Mouse (Mus musculus) embryonic facial prominence, embryonic 10.5 days (tissue): ENCODE data around the gene Camkmt. TPM values are rescaled to one million over a fixed set of nuclear protein-coding genes. Genes with fewer than 3 reads are reported as not detected.

Experiments
- DNase-seq: peaks from one replicate; pipeline ENCODE4 v3.0.0-alpha.2; 2017; ENCODE audit warnings: low spot score
- H3K27ac ChIP-seq: fragments of 300-500 bp; sonication (generic); replicated peaks from 2 replicates; pipeline ENCODE4 v1.5.1; 2016; ENCODE audit warnings: mild to moderate bottlenecking
- H3K27me3 ChIP-seq: fragments of 300-500 bp; sonication (generic); replicated peaks from 2 replicates; pipeline ENCODE4 v1.6.1; 2016; ENCODE audit warnings: low read depth, mild to moderate bottlenecking; ENCODE audit not compliant: poor library complexity, severe bottlenecking
- H3K36me3 ChIP-seq: fragments of 300-500 bp; sonication (generic); replicated peaks from 2 replicates; pipeline ENCODE4 v1.6.1; 2016; ENCODE audit warnings: mild to moderate bottlenecking, moderate library complexity
- H3K4me1 ChIP-seq: fragments of 300-500 bp; sonication (generic); 2 replicates; pipeline ENCODE4 v1.6.1; 2016
- H3K4me3 ChIP-seq: fragments of 300-500 bp; sonication (generic); 2 replicates; pipeline ENCODE4 v1.5.1; 2016; ENCODE audit warnings: mild to moderate bottlenecking, moderate library complexity
- H3K9me3 ChIP-seq: fragments of 300-500 bp; sonication (generic); 2 replicates; pipeline ENCODE4 v1.6.1; 2016; ENCODE audit warnings: mild to moderate bottlenecking
- WGBS: fragments of 180-500 bp; shearing (Covaris S2); methylation state at CpG from one replicate; pipeline ENCODE4 v1.1.7; 2016; 5-methylcytosine and 5-hydroxymethylcytosine counted together
- polyA plus RNA-seq: library from polyadenylated mRNA; unstranded; fragments of >200 nt; fragmentation: Nextera tagmentation; extraction: Ambion mirVana; gene quantifications from 2 replicates; pipeline ENCODE4 v1.2.1, GENCODE M21; 2016

The Camkmt gene
- polyA plus RNA-seq, 1 experiment from 2014 or later, result 14.2 TPM

DNA sequence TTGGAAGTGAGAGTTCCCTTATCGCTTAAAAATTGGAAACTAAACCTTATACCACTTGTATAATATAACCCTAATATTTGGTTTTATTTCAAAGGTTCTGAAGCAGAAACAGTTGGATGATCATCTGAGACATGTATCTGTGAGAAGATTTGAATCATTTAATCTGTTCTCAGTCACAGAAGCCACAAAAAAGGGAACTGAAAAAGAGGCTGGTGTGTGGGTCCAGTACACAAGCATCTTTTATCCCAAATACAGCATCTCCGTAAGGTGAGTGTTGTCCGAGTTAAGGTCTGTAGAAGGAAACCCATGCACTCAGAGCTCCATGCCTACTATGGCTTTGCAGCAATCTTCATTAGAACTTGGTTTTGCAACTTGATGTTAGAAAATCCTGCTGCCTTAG is 6.0 kb downstream of the Camkmt start:
- 94% methylated on average over 3 of the region's 3 CpGs for WGBS
- no peak overlapping the region for H3K27ac ChIP-seq
- no peak for DNase-seq
- no peaks in the 10 kb centered on the region for H3K27me3 ChIP-seq
- peaks cover 10% of the 10 kb centered on the region; the same call in 1 of the 2 replicates for H3K9me3 ChIP-seq
- H3K4me1 ChIP-seq, result peaks cover 14% of the 10 kb centered on the region
- H3K4me3 ChIP-seq, result no peak overlapping the region
- peaks cover 33% of the 10 kb centered on the region for H3K36me3 ChIP-seq

DNA sequence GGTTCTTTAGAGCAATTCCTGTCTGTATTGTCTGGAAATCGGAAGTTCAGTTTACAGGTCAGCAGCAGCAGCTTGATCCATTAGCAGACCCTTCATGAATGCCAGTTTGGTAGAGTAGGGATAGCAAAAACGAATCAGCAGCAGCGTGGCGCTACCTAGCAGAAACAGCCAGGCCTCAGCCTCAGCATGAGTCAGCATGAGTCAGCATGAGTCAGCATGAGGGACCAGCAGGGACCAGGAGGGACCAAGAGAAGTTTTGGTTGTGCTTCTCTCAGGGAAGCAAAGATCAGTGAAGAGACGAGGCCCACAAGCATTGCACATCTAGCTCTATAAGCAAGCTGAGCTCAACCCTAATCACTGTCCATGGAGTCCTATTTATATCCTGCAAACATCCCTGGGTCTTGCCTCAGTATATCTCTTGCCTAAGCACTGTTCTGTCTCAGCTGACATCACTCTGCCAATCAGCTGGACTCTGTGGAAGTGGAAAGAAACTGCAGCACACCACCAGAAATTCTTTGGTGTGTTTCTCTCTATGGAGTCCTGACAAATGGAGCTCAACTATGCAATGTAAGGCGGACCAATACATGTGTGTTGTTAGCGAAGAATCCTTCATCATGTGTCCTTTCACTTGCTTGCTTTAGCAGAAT is 8.4 kb downstream of the Camkmt start:
- no peak overlapping the region for H3K4me3 ChIP-seq
- peaks cover 33% of the 10 kb centered on the region for H3K36me3 ChIP-seq
- no peak for DNase-seq
- no peaks in the 10 kb centered on the region for H3K27me3 ChIP-seq
- H3K4me1 ChIP-seq, result 0 out of 2 replicates have a peak, but pooled peaks cover 3% of the 10 kb centered on the region
- H3K9me3 ChIP-seq, result peaks cover 10% of the 10 kb centered on the region; the same call in 1 of the 2 replicates
- WGBS, result 93% methylated on average over 7 of the region's 7 CpGs
- no peak overlapping the region for H3K27ac ChIP-seq

DNA sequence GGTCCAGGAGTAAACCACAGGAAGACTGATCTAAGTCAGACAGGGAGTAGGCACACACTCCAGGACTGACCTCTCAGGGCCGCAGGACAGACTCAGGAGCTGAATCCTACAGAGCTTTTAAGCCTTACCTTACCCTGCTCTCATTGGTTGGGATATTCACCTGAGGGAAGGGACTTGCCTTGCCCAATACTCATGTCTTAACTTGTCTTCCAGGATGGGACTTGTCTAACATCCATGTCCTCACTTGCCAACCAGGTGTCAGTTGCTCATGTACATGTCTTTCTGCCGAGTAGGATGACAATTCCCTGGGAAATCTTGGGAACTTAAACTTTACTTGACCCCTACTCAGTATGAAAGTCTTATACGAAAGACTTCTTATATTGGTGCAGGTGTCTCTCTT is 9.9 kb downstream of the Camkmt start:
- Histone ChIP-seq H3K4me1 (0 out of 2 replicates have a peak, but pooled peaks cover 3% of the 10 kb centered on the region), H3K27ac (no peak overlapping the region), H3K36me3 (peaks cover 33% of the 10 kb centered on the region), H3K9me3 (peaks cover 10% of the 10 kb centered on the region; the same call in 1 of the 2 replicates), H3K4me3 (no peak overlapping the region), H3K27me3 (no peaks in the 10 kb centered on the region)
- 87% methylated on average over 3 of the region's 3 CpGs for WGBS
- DNase-seq, result no peak

DNA sequence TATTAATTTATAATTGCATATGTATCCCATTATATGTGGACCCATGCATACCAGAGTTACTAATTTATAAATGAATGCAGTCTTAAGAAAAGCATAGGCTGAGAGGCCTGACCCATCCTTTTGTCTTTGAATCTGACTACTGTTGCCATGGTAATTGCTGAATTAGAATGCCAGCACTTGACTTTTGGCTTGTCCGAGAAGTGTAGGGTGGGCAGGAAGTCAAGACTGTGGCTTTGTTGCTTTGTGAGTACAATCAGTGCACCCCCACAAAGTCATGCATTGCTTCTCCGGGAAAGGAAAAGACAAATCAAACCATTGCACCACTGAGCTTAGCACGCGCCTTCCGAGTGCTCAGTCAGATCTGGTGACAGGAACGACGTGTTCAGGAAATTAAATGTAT is 11.4 kb downstream of the Camkmt start:
- Histone ChIP-seq H3K27ac (no peak overlapping the region), H3K36me3 (peaks cover 33% of the 10 kb centered on the region), H3K9me3 (peaks cover 10% of the 10 kb centered on the region; the same call in 1 of the 2 replicates), H3K4me1 (0 out of 2 replicates have a peak, but pooled peaks cover 3% of the 10 kb centered on the region), H3K4me3 (no peak overlapping the region), H3K27me3 (no peaks in the 10 kb centered on the region)
- no peak for DNase-seq
- WGBS, result 83% methylated on average over 7 of the region's 7 CpGs

DNA sequence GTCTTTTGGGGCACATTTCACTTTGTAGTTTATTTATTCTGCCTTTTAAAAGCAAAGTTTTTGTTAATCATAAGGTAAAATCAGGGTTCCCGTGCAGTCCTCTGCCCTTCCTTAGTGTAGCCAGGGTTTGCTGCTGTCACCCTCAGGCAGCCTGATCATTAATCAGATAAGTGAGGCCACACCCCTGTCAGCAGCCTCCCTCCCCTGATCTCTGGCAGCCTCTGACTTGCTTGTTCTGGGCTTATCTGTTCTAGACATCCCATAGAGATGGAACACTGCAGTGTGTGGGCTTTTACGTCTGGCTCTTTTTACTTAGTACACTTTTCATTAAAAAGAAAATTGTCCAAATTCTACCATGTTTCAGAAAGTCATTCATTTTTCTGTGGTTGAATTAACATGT is 13.0 kb downstream of the Camkmt start:
- peaks cover 19% of the 10 kb centered on the region for H3K36me3 ChIP-seq

DNA sequence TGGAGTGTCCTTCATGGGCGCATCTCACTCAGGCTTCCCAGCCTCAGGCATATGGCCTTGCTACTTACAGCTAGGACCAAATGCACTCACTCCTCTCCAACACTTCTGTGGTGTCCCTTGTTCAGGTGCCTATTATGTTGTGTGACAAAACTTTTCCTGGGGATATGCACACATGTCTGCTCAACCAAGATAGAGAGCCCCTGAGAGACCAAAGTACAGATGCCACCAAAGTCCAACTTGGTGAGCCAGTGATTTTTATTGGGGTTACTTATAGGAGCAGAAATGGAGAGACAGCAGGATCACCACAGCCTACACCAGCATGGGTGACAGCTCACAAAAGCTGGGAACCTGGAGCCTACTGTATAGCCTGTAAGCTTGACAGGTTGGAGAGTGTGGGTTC is 20.3 kb downstream of the Camkmt start:
- no peaks in the 10 kb centered on the region for H3K27me3 ChIP-seq
- H3K4me1 ChIP-seq, result no peaks in the 10 kb centered on the region
- 97% methylated on average over 1 of the region's 1 CpGs for WGBS
- no peaks in the 10 kb centered on the region for H3K36me3 ChIP-seq
- no peak overlapping the region for H3K4me3 ChIP-seq
- no peak overlapping the region for H3K27ac ChIP-seq
- H3K9me3 ChIP-seq, result no peaks in the 10 kb centered on the region
- no peak for DNase-seq

More for the DNA sequence above, 13.0 kb downstream of the Camkmt start:
- H3K4me3 ChIP-seq, result no peak overlapping the region
- peak; percentile 20 for DNase-seq
- WGBS, result 51% methylated on average over 2 of the region's 2 CpGs
- 0 out of 2 replicates have a peak, but pooled peaks cover 3% of the 10 kb centered on the region for H3K4me1 ChIP-seq
- no peak overlapping the region for H3K27ac ChIP-seq
- peaks cover 6% of the 10 kb centered on the region; the same call in 1 of the 2 replicates for H3K9me3 ChIP-seq
- H3K27me3 ChIP-seq, result no peaks in the 10 kb centered on the region

DNA sequence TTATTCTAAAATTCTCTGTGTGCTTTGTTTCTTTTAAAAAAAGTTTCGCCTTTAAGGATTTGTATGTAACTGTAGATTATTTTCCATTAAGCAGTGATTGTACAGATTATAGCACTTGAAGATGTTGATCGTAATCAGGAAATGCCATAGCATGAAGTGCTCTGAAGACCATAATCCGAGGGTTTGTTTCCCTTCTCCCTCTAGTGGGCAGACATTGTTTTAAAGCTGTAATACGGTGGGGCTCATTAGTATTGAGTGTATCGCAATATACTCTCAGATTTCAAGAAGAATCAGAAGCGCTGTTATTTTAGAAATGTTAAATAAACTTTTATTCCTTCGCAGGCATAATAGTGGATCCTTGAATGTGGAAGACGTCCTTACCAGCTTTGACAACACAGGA is 23.1 kb downstream of the Camkmt start:
- H3K4me1 ChIP-seq, result peaks cover 3% of the 10 kb centered on the region
- 88% methylated on average over 8 of the region's 8 CpGs for WGBS
- DNase-seq, result no peak
- H3K4me3 ChIP-seq, result no peak overlapping the region
- no peaks in the 10 kb centered on the region for H3K9me3 ChIP-seq
- no peaks in the 10 kb centered on the region for H3K27me3 ChIP-seq
- H3K36me3 ChIP-seq, result no peaks in the 10 kb centered on the region
- no peak overlapping the region for H3K27ac ChIP-seq

DNA sequence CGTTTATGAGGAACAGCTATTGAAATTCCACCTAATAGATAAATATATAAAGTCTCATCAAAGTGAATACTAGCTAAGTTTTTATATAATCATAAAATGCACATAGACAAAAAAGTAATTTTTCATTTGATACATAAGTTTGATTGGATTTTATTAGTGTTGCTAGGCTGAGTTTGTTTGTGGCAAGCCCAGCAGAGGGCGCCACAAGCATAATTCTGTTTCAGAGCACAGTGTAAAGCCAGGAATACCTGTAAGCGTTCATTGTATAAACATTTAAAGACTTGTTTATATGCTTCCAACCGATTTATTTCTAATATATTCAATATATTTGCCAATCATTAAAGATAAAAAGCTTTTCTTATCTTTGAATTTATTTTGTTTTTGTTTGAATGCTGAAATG is 26.3 kb downstream of the Camkmt start:
- WGBS, result 31% methylated on average over 4 of the region's 4 CpGs
- peak; percentile 61 for DNase-seq
- Histone ChIP-seq H3K4me1 (peaks cover 6% of the 10 kb centered on the region), H3K27me3 (no peaks in the 10 kb centered on the region), H3K4me3 (no peak overlapping the region), H3K27ac (no peak overlapping the region), H3K9me3 (no peaks in the 10 kb centered on the region), H3K36me3 (no peaks in the 10 kb centered on the region)

DNA sequence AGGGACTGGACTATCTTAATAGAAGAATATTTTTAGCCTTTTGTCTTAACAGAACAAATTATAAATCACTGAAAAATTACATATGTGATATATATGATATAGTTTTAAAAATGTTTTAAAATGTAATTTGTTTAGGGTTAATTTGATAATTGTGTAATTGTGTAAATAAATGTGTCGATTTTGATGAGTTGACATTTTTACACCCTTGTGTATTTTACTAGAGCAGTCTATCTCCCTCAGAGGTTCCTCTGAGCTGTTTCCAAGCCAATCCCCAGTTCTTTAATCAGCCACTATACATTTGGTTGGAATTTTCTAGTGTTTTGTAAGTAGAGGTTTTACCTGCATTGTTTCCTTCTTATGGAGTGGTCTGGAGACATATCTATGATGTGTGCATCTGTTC is 48.0 kb downstream of the Camkmt start:
- WGBS, result 83% methylated on average over 1 of the region's 1 CpGs
- H3K27ac ChIP-seq, result no peak overlapping the region
- peaks cover 9% of the 10 kb centered on the region; the same call in 1 of the 2 replicates for H3K4me1 ChIP-seq
- H3K4me3 ChIP-seq, result no peak overlapping the region
- no peak for DNase-seq
- H3K27me3 ChIP-seq, result no peaks in the 10 kb centered on the region
- H3K36me3 ChIP-seq, result no peaks in the 10 kb centered on the region
- no peaks in the 10 kb centered on the region for H3K9me3 ChIP-seq

DNA sequence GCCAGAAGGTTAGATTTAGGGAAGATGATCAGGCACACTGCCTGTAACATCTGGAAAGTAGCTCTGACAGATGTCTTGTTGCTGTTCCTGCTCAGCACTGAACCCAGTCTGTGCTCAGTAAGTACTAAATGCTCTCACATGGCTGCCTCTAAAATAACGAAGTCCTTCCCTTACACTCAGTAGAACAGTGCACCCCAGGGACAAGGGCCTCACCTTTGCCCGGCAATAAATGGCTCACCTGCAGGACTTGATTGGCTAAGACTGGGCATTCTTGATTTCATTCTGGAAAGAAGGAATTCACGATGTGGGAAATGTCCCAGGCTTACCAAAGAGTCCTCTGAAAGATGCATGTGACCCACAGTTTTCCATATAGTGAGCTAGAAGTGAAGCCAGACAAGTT is 51.3 kb downstream of the Camkmt start:
- H3K36me3 ChIP-seq, result no peaks in the 10 kb centered on the region
- DNase-seq, result no peak
- H3K9me3 ChIP-seq, result no peaks in the 10 kb centered on the region
- peaks cover 9% of the 10 kb centered on the region; the same call in 1 of the 2 replicates for H3K4me1 ChIP-seq
- no peak overlapping the region for H3K27ac ChIP-seq
- H3K27me3 ChIP-seq, result no peaks in the 10 kb centered on the region
- WGBS, result 70% methylated on average over 3 of the region's 3 CpGs
- H3K4me3 ChIP-seq, result no peak overlapping the region

DNA sequence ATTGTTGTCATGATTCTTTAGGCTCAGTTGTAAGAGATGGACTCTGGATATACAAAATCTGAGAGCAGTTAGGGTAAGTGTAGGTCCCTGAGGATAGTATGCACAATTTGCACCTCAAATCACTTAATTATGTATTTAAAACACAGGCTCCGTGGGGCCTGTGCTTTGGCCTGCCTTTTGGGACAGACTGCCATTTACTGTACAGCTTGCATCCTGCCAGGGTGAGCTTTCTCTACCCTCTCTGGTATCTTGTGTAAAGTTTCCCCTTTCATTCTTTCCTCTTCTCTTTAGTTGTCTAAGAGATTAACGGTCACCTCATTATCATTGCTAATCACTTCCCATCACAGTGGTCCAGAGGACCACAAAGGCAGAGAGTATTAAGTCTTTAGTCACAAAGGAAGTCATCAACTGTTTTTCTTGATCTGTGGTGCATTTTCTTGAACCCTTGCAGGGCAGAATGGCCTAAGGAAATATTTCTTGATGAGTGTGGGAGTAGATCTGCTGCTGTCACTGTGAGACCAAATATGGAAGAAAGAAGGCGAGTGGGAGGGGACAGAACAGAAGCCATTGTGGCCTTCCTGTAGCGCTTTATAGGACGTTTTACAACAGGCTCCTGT is 52.3 kb downstream of the Camkmt start:
- no peaks in the 10 kb centered on the region for H3K27me3 ChIP-seq
- H3K4me1 ChIP-seq, result peaks cover 9% of the 10 kb centered on the region; the same call in 1 of the 2 replicates
- no peak overlapping the region for H3K27ac ChIP-seq
- no peaks in the 10 kb centered on the region for H3K36me3 ChIP-seq
- WGBS, result 44% methylated on average over 5 of the region's 5 CpGs
- H3K9me3 ChIP-seq, result no peaks in the 10 kb centered on the region
- no peak for DNase-seq
- H3K4me3 ChIP-seq, result no peak overlapping the region

DNA sequence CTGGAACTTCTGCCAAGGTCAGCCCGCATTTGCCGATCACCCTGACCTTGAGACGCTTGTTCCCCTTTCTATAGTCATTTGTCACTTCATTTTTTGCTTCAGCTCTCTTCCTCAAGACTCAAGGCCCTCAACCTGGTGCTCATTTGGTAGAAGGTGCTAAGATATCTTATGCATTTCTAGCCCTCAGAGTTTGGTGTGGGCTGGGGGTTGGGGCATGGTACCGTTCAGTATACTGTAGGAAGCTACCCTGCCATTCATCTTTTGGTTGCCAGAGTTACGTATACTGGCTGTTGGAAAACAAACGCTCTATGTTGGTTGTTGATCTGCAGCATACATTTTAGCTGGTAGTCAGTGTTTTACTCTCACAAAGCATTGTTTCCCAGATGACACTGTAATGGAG is 53.8 kb downstream of the Camkmt start:
- no peak overlapping the region for H3K27ac ChIP-seq
- H3K4me3 ChIP-seq, result no peak overlapping the region
- 90% methylated on average over 6 of the region's 6 CpGs for WGBS
- H3K27me3 ChIP-seq, result no peaks in the 10 kb centered on the region
- H3K36me3 ChIP-seq, result no peaks in the 10 kb centered on the region
- no peak for DNase-seq
- H3K9me3 ChIP-seq, result no peaks in the 10 kb centered on the region
- peaks cover 9% of the 10 kb centered on the region; the same call in 1 of the 2 replicates for H3K4me1 ChIP-seq

DNA sequence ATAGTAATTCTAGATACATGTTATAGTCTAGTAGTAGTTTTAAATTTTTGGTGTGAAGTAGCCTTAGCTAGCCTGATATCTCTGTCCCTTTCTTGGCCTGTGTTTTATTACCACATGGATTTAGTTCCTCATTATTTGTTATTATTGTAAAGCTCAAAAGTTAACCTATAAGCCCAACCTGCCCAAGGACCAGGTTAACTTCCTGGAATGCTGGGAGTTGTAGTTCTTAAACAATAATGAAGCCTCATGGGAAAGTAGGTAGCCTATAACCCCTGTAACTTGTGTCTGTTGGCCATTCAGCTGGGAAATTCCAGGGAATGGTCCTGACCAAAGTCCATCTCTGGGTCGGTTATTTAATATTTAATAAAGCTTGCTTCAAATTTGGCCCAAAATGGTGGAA is 58.0 kb downstream of the Camkmt start:
- 86% methylated on average over 1 of the region's 1 CpGs for WGBS
- H3K9me3 ChIP-seq, result no peaks in the 10 kb centered on the region
- H3K27me3 ChIP-seq, result no peaks in the 10 kb centered on the region
- no peak for DNase-seq
- peaks cover 14% of the 10 kb centered on the region for H3K4me1 ChIP-seq
- no peaks in the 10 kb centered on the region for H3K36me3 ChIP-seq
- H3K27ac ChIP-seq, result no peak overlapping the region
- H3K4me3 ChIP-seq, result no peak overlapping the region
